Mouse (Mus musculus) urinary bladder, postnatal 4 days (tissue): ENCODE data around the gene Sipa1l2.
"Not testable (repeated sequence)": the region's sequence is repeated elsewhere in the genome, so short reads cannot be mapped to it uniquely, and the experiment has no call there.

Experiments used
- DNase-seq, 2 experiments: peaks; one replicate each; pipeline ENCODE4 v3.0.0; 2021 to 2022; ENCODE audit warnings: low spot score in 2 of 2

The Sipa1l2 gene

GRCm38 (mm10) chr8:125539056-125540013 is 30.3 kb downstream of the Sipa1l2 start:
- DNase-seq = no peak

GRCm38 (mm10) chr8:125538265-125538664 is 31.3 kb downstream of the Sipa1l2 start:
- DNase-seq = no peak

- DNase-seq = no peak
Observed at GRCm38 (mm10) chr8:125533709-125534108, 35.9 kb downstream of the Sipa1l2 start.

- DNase-seq = no peak
Observed at GRCm38 (mm10) chr8:125532953-125533352, 36.7 kb downstream of the Sipa1l2 start.

DNA sequence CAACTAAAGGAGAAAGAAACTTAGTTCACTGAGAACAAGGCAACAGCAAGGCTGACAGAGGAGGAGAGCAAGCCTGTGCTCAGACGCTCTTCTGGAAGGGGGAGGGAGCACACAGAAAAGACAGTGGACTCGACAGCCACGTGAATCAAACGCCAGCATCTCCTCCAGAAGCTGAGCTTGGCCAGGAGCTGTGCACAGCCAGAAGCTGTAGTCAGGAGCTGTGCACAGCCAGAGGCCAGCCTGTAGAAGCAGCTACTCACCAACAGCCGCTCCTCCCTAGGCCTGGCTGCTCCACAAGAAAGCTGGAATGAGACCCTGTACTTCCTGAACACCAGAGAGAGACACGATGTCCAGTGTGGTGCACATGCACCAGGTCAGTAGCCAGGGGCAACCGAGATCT is 37.4 kb downstream of the Sipa1l2 start:
- no peak for DNase-seq

GRCm38 (mm10) chr8:125531640-125532039 is 38.0 kb downstream of the Sipa1l2 start:
- no peak for DNase-seq

- no peak for DNase-seq
Observed at GRCm38 (mm10) chr8:125531088-125531438, 38.5 kb downstream of the Sipa1l2 start.

DNA sequence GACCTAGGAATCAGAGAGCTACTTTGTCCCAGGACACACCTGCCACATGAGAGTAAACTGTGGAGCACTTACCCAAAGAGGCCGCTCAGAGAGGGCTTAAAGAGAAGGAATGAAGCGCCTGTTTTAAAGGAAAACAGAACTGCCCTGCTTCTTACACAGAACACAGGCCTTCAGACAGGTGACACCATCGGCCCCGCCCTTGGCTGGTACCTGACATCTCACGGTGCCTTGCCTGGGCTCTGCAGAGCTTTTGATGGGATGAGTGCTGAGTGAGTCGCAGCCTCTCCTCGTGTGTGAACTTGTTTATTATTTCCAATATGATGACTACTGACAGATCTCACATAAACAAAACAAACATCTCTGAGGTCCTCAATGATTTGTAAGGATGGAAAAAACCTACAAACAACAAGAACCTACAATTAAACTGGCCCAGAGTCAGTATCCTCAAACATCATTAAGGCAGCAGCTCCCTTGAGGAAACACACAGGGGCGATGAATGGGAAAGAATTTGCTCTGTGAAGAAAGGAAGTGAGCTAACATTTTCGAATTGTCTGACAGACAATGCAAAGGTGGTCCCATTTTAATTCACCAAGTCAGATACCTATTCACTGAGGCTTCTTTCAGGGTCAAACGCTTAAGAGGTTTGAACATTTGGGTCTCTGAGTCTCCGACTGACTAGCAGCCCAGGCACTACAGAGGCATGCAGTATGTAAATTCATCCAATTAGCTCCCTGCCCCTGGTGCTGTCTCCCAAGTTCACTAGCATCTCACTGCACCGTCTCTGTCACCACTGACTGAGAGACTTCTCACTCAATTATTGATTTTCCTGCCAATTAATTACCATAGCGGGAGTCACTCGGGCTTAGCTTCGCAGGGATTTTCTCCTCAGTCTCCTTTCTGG is 39.2 kb downstream of the Sipa1l2 start:
- no peak for DNase-seq

DNA sequence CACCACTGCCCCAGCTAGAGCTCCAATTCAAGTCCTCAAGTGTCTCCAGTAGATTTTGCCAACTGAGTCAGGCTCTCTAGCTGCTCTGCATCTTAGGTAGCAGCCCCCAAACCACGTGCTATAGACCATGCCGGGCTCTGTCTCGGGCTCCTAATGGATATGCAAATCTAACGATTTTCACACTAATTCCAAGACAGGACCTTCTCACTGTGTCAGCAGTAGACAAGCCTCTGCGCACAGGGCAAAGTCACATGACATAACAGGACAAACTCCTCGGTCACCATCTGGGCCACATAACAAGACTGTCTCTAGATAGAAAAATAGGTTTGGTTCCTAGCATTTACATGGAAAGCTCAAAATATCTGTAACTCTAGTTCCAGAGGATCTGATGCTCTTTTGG is 40.6 kb downstream of the Sipa1l2 start:
- DNase-seq = no peak

DNA sequence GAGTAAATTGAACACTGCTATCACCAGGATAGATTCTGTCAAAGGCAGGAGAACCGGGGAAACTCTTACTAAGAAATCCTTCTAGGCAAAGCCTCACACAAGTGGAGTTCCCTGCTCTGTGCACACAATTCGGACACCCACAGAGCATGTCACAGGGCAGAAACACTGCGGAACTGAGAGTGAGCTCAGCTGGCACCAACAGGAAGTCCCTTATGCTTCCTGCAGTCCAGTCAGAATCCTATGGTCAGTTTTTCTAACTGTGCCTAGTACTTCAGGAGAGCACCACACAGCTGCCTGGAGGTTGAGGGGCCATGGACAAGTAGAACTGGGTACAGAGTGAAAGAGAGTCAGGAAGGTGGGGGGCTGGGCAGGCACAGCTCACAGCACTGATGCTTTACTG is 41.7 kb downstream of the Sipa1l2 start:
- no peak for DNase-seq

DNA sequence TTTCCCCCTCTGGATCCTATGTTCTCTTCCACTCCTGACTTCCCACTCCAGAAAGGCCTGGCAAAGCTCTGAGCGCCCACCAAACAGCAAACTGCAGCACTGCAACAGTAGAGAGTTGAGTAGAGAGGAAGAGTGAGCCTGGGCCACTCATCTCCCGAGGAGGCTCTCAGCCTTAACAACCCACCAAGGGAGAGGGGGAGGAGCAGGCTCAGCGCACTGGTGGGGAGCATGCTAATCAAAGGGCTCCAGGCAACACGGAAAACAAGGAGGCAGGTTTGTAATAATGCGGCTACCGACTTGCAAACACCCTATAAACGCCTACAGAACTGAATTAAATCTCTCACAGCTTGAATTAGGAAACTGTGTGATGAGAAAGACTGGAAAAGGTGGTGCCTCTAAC is 42.6 kb downstream of the Sipa1l2 start:
- DNase-seq = no peak

DNA sequence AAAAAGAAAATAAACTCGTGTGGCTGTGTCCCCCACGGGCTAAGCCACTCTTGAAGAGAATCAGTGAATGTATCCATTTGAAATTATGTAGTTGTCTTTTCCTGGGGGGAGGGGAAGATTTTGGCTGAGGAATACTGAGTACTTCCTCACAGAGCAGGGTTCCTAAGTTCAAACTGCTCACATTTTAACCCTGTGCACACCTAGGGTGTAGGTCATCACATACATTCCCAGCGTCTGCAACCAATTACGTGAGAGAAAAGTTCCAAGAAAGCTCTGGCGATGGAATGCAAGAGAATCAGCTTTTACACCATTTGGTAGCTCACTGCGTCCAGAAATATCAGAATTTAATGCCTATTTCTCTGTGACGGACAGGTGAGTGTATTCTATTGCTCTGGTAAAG is 43.0 kb downstream of the Sipa1l2 start:
- DNase-seq = no peak

DNA sequence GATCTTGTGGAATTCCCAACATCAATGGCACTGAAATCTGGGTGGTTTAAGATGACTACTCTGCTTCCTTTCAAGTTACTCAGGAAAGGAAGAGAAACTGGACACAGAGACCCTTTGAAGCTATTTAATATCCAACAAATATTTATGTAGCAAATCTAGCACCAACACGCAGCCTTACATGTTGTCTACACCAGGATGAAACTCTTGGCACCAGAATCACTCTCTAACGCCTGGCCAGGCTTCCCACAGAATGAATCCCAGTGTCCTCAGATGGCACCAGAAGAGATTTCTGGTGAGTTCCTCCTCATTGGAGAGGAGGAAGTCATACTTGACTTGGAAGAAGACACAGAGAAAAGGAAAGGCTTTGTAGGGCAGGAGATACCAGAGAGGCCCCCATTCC is 45.1 kb downstream of the Sipa1l2 start:
- DNase-seq = no peak

DNA sequence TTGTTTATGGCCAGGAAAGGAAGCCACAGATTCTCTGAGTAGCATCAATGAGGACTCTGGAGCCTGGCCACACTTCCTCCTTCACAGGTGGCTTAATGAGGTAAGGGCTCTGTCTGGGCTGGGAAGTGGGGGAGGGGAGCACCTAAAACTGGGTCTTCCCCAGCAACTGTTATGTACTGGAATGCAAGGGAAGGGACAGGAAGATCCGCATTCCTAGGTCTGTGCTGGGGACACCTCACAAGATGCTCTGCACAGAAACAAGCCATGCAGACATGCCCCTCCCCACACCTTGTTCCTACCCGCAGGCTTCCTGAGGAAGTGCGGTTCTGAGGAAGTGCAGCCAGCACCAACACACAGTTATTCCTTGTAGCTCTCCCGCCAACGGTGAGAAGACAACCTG is 46.4 kb downstream of the Sipa1l2 start:
- no peak for DNase-seq

GRCm38 (mm10) chr8:125522151-125522550 is 47.5 kb downstream of the Sipa1l2 start:
- no peak for DNase-seq

GRCm38 (mm10) chr8:125521087-125521486 is 48.5 kb downstream of the Sipa1l2 start:
- no peak for DNase-seq

GRCm38 (mm10) chr8:125520308-125520707 is 49.3 kb downstream of the Sipa1l2 start:
- DNase-seq = not testable (repeated sequence)

- no peak for DNase-seq
Observed at GRCm38 (mm10) chr8:125518951-125519350, 50.7 kb downstream of the Sipa1l2 start.

GRCm38 (mm10) chr8:125518301-125518700 is 51.3 kb downstream of the Sipa1l2 start:
- no peak for DNase-seq

DNA sequence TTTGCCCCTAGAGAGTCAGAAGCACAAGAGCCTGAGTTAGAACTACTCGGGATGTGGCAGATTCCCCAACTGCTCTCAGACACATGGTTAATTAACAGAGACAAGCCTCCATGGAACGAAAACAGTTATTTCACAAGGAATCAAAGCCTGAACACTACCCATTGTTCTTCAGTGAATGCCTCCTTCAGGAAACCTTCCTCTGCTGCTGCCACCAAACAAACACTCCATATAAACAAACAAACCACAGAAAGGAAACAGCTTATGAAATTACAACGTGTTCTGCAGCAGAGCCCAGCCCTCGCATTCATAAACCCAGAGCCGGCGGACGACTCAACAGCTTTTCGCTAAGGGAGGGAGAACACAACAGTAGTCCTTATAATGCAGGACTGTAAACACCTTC is 52.2 kb downstream of the Sipa1l2 start:
- no peak for DNase-seq

DNA sequence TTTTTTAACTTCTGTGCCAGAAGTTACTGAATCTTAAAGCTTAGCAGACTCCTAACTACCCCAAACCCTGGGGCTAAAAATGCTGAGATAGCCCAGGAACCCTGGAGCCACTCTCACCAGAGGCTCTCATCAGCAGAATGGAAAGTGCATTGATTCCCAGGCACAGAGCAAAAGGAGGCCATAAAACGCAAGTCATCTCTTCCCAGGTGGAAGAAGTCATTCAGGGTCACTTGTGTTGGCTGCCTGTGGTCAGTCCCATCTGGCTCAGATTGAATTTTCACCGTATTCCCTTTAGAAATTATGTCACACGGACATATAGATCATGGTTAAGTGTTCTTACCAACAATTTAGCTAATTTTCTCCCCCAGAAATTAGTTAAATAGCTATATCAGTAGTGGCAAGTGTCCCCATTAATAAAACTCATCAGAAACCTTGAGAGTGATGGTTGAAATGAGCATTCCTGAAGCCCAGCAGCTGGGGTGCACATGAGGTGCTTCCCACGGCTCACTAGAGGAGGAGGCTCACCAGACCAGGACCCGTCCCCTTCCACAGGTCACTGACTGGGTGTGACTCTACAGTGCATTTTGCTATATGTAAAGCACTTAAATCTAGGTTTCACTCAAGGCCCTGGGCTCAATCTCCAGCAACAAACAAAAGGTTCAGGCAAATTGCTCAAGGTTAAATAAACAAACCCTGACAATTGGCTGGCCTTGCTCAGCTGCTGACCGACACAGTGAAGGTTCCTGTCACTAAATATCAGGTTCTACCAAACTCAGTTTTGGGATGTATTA is 53.3 kb downstream of the Sipa1l2 start:
- DNase-seq = no peak

GRCm38 (mm10) chr8:125515665-125516064 is 53.9 kb downstream of the Sipa1l2 start:
- DNase-seq = no peak
